Mouse (Mus musculus) T-cell, adult 2 months (primary cell): ENCODE results near the gene Cox7a2l.

ENCODE experiments used
- DNase-seq: peaks from one replicate; pipeline ENCODE4 v3.0.0; 2022; ENCODE audit warnings: low spot score

Gene Cox7a2l

GRCm38 (mm10) chr17:83517280-83518015 lies at the start of gene Cox7a2l:
Gene Cox7a2l, minus strand, starts transcription at chr17:83517330.
- DNase-seq, result no peak

GRCm38 (mm10) chr17:83565506-83565905 lies 48.4 kb upstream of the Cox7a2l start:
- no peak for DNase-seq

DNA sequence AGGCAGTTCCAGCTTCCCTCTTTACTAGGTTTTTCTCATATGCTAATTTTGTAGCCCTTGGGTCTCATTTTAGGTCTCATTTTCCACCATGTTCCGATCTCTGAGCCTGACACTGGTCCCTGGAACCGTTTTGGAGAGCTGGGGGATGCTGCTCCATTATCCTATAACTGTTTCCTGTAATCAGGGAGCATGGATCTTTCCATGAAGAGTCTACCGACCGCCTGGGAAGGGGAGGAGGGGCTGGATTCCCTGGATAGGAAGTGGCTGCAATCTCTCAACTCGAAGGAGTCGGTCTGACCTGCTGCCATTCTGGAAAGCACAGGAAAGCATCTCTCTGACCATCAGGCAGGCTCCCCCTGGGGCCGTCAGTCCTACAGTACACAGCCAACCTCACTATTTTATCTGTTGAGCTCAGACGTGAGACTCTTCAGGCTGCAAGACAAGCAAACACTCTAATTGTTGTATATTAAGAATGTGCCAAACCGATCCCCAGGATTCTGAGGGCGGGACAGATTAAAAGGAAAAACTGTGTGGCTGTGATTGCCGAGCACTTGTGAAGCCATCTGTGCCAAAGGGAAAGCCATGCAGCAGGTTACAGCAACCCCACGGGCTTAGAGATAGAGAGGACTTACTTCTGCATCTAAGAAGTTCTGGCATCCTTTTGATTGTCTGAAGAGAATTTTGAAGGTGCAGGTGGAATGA lies 47.1 kb upstream of the Cox7a2l start:
- no peak for DNase-seq

DNA sequence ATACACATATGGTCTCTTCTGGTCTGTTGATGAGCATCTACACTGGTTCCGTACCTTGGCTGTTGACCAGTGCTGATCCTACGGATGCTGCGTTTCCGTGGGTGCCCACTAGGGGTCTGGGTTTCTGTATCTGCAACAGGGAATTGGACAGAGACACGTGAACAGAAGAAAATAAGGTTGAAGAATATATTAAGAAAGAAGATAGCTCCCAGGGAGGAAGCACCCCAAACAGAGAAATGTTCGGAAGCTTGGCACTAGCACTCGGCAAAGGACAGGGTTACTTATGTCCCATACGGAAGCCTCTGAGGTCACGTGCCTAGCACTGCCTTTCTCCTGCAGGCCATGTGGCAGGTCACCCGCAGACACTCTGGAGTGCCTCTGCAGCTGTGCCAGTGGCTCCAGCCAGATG lies 46.6 kb upstream of the Cox7a2l start:
- peak; percentile 60 for DNase-seq

DNA sequence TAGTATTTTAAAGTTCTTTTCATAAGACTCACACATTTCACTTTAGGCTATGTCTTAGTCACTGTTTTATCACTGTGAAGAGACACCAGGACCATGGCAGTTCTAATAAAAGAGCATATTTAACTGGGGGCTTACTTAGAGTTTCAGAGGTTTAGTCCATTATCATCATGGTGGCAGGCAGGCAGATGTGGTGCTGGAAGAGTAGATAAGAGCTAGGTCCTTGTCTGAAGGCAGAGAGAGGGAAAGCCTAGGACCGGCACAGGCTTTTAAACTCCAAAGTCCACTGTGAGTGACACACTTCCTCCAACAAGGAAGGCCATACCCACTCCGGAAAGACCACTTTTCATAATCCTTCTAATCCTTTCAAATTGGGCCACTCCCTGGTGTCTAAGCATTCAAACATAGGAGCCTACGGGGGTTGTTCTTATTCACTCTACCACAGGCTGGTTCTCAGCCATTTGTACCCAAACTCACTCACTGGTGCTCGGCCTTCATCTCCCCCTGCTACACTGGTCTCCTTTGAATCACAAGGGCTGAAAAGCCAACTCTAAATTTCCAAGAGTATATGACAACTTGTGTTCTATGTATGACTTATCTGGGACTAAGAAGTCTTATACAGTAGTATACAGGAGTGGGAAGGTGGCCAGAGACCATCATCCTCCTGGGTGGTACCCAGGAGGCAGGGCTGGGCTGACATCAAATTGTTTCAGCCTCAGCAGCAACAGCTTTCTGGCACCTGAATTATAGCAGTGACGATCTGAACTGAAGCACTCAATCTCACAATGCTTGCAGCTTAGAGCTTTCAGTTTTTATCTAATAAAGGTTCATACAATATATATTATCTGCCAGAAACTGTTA lies 45.3 kb upstream of the Cox7a2l start:
- no peak for DNase-seq

DNA sequence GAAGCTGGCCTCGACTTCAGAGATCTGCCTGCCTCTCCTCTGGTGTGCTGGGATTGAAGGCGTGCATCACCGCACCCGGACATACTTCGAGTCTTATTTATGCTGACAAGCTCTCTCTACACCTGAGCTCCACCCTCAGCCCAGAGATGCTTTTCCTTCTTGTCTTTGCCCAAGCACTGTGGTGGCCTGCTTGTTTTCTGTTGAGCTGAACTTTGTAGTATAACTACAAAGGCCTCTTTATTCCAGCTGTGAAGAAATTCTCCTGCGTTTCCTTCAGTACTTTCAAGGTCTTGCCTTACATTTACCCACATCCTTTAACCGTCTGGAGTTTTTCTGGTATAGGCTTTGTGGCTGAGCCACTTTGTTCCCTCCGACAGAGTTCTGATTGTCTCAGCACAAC lies 42.0 kb upstream of the Cox7a2l start:
- peak; percentile 80 for DNase-seq

DNA sequence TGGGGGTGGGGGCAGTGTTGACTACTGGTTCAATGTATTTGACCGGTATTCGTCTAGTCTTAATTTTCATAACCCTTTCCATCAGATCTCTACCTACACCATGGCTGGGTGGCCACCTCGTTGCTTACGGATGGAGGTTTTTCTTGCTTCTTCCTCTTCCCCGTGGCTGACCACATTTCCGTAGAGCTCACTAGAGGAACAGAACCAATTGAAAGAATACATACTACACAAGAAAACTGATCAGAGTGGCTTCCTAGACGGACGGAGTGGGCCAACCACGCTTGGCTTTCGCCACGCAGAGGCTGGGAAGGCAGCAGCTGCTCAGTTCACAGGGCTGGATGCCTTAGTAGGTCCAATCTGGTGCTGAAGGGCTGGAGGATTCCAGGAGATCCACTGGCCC lies 38.7 kb upstream of the Cox7a2l start:
- no peak for DNase-seq

DNA sequence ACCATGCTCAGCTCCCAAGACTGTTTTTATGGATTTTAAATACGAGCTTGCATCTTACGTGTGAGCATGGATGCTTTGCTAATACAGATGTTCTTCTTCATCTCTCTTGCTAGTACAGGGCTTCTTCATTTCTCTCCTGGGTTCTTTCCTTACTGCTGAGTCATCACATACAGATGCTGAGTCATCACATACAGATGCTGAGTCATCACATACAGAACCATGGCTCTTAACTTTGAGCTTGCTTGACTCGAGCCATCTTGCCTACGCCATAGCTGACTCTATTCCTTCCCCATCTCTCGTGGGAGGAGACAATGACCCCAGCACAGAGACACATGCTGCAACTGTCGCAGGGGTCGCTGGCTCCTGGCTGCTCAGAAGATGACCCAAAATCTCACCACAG lies 37.9 kb upstream of the Cox7a2l start:
- no peak for DNase-seq

- peak; percentile 56 for DNase-seq
Measured at GRCm38 (mm10) chr17:83548501-83549233, 31.5 kb upstream of the Cox7a2l start.

GRCm38 (mm10) chr17:83547145-83547544 lies 30.0 kb upstream of the Cox7a2l start:
- DNase-seq, result no peak

GRCm38 (mm10) chr17:83545756-83546742 lies 28.9 kb upstream of the Cox7a2l start:
- DNase-seq, result peak; percentile 10

DNA sequence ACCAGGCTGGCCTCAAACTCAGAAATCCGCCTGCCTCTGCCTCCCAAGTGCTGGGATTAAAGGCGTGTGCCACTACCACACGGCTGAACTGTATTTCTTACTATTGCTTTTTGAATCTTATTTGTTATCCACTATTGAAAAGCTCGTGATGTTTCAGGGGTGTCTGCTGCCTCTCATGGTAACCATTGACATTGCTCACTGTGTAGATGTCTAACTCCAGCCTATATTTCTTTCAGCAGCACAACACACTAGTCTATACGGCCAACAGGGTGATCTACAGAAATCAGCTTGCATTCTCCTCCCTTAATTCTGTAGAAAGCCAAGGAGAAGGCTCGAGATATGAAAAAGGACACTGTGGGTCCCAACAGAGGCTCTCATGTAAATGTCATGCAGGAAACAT lies 28.1 kb upstream of the Cox7a2l start:
- DNase-seq, result no peak

GRCm38 (mm10) chr17:83542424-83542823 lies 25.3 kb upstream of the Cox7a2l start:
- no peak for DNase-seq

- no peak for DNase-seq
Measured at GRCm38 (mm10) chr17:83539262-83540037, 22.3 kb upstream of the Cox7a2l start.

- DNase-seq, result no peak
Measured at GRCm38 (mm10) chr17:83538694-83539093, 21.6 kb upstream of the Cox7a2l start.

GRCm38 (mm10) chr17:83538141-83538540 lies 21.0 kb upstream of the Cox7a2l start:
- DNase-seq, result no peak

GRCm38 (mm10) chr17:83533150-83533549 lies 16.0 kb upstream of the Cox7a2l start:
- no peak for DNase-seq

DNA sequence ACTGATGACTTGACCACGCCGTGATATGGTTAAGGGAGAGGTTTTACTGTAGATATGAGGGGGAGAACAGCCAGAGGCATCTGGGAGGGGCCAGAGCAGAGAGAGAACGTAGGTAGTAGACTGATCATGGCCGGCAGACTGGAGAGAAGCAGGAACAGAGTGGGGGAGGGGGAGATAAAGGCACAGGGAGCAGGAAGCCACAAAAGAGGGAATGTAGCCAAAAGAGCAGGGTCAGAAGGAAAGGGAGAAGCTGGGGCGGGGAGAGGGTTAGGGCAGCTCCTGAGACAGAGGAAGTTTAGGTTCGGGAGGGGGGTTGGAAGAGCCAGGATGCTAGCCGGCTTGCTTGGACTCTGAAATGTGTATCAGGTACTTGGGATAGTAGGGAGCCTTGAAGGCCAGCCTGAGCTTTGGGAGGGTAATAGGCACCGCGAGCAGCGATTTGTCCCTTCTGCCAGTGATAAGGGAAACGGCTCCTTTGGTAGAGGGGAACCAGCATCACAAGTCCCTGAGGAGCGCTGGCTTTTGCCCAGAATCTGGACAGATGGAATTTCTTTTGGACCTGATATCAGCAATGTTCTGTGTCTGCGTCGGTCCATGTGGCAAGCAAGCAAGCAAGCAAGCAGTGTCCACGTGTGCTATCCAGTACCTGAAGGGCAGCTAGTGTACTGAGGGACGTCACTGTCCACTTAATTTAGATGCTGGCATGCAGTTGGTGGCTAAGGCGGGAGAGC lies 10.7 kb upstream of the Cox7a2l start:
- DNase-seq, result peak; percentile 7
